Mouse (Mus musculus): ENCODE results near the gene Gm27235. TPM values are rescaled to one million over a fixed set of nuclear protein-coding genes. Genes with fewer than 3 reads are reported as not detected.
"Not testable (repeated sequence)": the region's sequence is repeated elsewhere in the genome, so short reads cannot be mapped to it uniquely, and the experiment has no call there.

Gene Gm27235
- not detected in 2 replicates for total RNA-seq (2012; rRNA removed)
- not detected for polyA plus RNA-seq (2012; ENCODE audit: insufficient read depth in 1 of 2, insufficient read length in 2 of 2, low read depth in 1 of 2, low replicate concordance in 2 of 2, missing spikeins in 1 of 2)

DNA sequence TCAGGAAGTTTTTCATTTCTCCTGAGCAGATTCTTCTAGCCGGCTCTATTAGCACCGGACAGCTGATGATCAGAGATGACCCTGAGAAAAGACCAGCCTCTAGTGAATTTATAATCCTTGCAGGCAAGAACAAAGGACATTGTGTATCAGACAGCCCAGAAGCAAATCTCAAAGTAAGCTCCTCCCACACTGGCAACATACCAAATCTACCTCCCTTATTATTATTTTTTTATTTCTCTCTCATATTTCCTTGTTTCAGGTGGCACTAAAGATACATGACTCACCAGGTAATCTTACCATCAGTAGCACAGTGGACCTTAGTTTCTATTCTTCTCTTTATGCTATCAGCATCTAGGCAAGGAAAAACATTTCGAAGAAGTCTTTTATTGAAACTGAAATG lies at the start of gene Gm27235, which contains the start of gene D730048I06Rik:
Gene Gm27235, minus strand, starts transcription at position 101 of the 400 bp plus-strand sequence.
Gene D730048I06Rik, minus strand, starts transcription at position 112 of the 400 bp plus-strand sequence.
- H3K27me3 ChIP-seq (ENCODE audit: control insufficient read depth in 1 of 2, insufficient read depth in 2 of 2, low read length in 2 of 2), result no peaks in the 10 kb centered on the region
- H3K9ac ChIP-seq (ENCODE audit: control insufficient read depth, low read depth, low read length, poor library complexity, severe bottlenecking), result no peak within 1 kb of the TSS
- H3K4me1 ChIP-seq (ENCODE audit: control insufficient read depth in 1 of 2, insufficient read depth in 2 of 2, low read length in 2 of 2), result no peaks in the 10 kb centered on the region
- DNase-seq (ENCODE audit: low read depth, low spot score), result no peak
- TF ChIP-seq USF2 (IDR thresholded peaks at IDR 0.05; ENCODE audit: borderline replicate concordance in 1 of 2, insufficient read depth in 1 of 2, low read depth in 1 of 2, low read length in 2 of 2), result no peak
- TF ChIP-seq CTCF (IDR thresholded peaks at IDR 0.05 in 2 of 3, conservative IDR thresholded peaks at IDR 0.05 in 1 of 3; ENCODE audit: control insufficient read depth in 1 of 3, insufficient read depth in 1 of 3, low read depth in 2 of 3, low read length in 3 of 3, poor library complexity in 1 of 3, severe bottlenecking in 1 of 3), result no peak
- TF ChIP-seq POLR2A (IDR thresholded peaks at IDR 0.05; ENCODE audit: control insufficient read depth in 1 of 2, insufficient read depth in 1 of 2, low read depth in 1 of 2, low read length in 2 of 2, poor library complexity in 1 of 2), result no peak
- TF ChIP-seq TCF12 (IDR thresholded peaks at IDR 0.05; ENCODE audit: low read depth, low read length), result no peak
- TF ChIP-seq RCOR1 (IDR thresholded peaks at IDR 0.05; ENCODE audit: low read depth, low read length), result no peak
- TF ChIP-seq ZKSCAN1 (IDR thresholded peaks at IDR 0.05; ENCODE audit: low read depth, low read length), result no peak
- no peak for TF ChIP-seq HCFC1 (IDR thresholded peaks at IDR 0.05; ENCODE audit: low read depth, low read length)
- no peak for TF ChIP-seq CHD2 (IDR thresholded peaks at IDR 0.05; ENCODE audit: low read length)
- no peak for TF ChIP-seq NRF1 (IDR thresholded peaks at IDR 0.05; ENCODE audit: insufficient read depth, low read depth, low read length, poor library complexity, severe bottlenecking)
- TF ChIP-seq SMC3 (IDR thresholded peaks at IDR 0.05; ENCODE audit: low read depth, low read length), result no peak
- TF ChIP-seq RAD21 (IDR thresholded peaks at IDR 0.05; ENCODE audit: low read depth, low read length), result no peak
- TF ChIP-seq MYB (IDR thresholded peaks at IDR 0.05; ENCODE audit: low read depth, low read length), result no peak
- no peak for TF ChIP-seq ELF1 (IDR thresholded peaks at IDR 0.05; ENCODE audit: low read depth, low read length)
- TF ChIP-seq CHD1 (IDR thresholded peaks at IDR 0.05; ENCODE audit: low read depth, low read length), result no peak
- no peak for TF ChIP-seq SIN3A (IDR thresholded peaks at IDR 0.05; ENCODE audit: low read length)
- no peak for TF ChIP-seq TBP (IDR thresholded peaks at IDR 0.05; ENCODE audit: low read depth, low read length)
- no peak for TF ChIP-seq UBTF (IDR thresholded peaks at IDR 0.05; ENCODE audit: borderline replicate concordance, insufficient read depth, low read depth, low read length)
- TF ChIP-seq BHLHE40 (IDR thresholded peaks at IDR 0.05; ENCODE audit: borderline replicate concordance, low read depth, low read length), result no peak
- TF ChIP-seq MAZ (IDR thresholded peaks at IDR 0.05; ENCODE audit: low read depth, low read length), result no peak
- no peak within 1 kb of the TSS for H3K27ac ChIP-seq (ENCODE audit: control insufficient read depth, low read depth, low read length)
- no peaks in the 10 kb centered on the region for H3K79me2 ChIP-seq (ENCODE audit: control insufficient read depth, insufficient read depth, low read length, poor library complexity)
- H3K9me3 ChIP-seq (replicated peaks; ENCODE audit: insufficient read depth, low read length), result no peaks in the 10 kb centered on the region
- no peaks in the 10 kb centered on the region for H3K36me3 ChIP-seq (ENCODE audit: control insufficient read depth in 1 of 2, insufficient read depth in 2 of 2, low read length in 2 of 2)
- H3K4me3 ChIP-seq (ENCODE audit: control insufficient read depth in 1 of 2, insufficient read depth in 1 of 2, low read depth in 2 of 2, low read length in 2 of 2), result no peak within 1 kb of the TSS

DNA sequence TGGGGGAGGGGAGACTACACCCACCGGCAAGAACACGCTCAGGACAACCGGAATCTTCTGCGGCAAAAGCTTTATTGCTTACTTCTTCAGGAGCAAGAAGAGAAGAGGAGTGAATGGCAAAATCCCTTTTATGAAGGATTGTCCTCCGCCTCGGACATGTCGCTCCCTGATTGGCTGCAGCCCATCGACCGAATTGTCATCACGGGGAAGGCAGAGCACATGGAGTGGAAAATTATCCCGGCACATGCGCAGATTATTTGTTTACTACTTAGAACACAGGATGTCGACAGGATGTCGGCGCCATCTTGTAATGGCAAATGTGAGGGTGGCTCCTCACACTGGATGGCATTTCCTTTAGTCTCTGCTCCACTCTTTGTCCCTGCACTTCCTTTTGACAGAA lies 28.0 kb upstream of the Gm27235 start:
- H3K9ac ChIP-seq (ENCODE audit: control insufficient read depth, low read depth, low read length, poor library complexity, severe bottlenecking); H3K9me3 ChIP-seq (replicated peaks; ENCODE audit: insufficient read depth, low read length); H3K4me1 ChIP-seq (ENCODE audit: control insufficient read depth in 1 of 2, insufficient read depth in 2 of 2, low read length in 2 of 2): not testable (repeated sequence)

More for the DNA sequence above, 28.0 kb upstream of the Gm27235 start:
- H3K27me3 ChIP-seq (ENCODE audit: control insufficient read depth in 1 of 2, insufficient read depth in 2 of 2, low read length in 2 of 2); H3K36me3 ChIP-seq (ENCODE audit: control insufficient read depth in 1 of 2, insufficient read depth in 2 of 2, low read length in 2 of 2); H3K4me3 ChIP-seq (ENCODE audit: control insufficient read depth in 1 of 2, insufficient read depth in 1 of 2, low read depth in 2 of 2, low read length in 2 of 2); H3K27ac ChIP-seq (ENCODE audit: control insufficient read depth, low read depth, low read length); DNase-seq (ENCODE audit: low read depth, low spot score); H3K79me2 ChIP-seq (ENCODE audit: control insufficient read depth, insufficient read depth, low read length, poor library complexity): not testable (repeated sequence)
